Mouse (Mus musculus) adrenal gland, postnatal 10 days (tissue): Measurements from ENCODE around the gene Brinp2. TPM values are rescaled to one million over a fixed set of nuclear protein-coding genes. Genes with fewer than 3 reads are reported as not detected.
A peak's percentile ranks its signal among the peaks of the same experiment; 100 is the strongest.

Experiments
- DNase-seq: peaks from one replicate; pipeline ENCODE4 v3.0.0; 2021; ENCODE audit warnings: mixed read lengths
- total RNA-seq, 2 experiments: library from RNA; stranded (reverse); gene quantifications; 2 replicates each; pipeline ENCODE4 v1.2.3; 2021

Gene Brinp2
- total RNA-seq, 2 experiments from 2014 or later, result 1.8 to 4.1 TPM

- DNase-seq, result no peak
Measured at GRCm38 (mm10) chr1:158295270-158295669, 60.9 kb downstream of the Brinp2 start.

GRCm38 (mm10) chr1:158285198-158285597 lies 70.9 kb downstream of the Brinp2 start:
- no peak for DNase-seq

GRCm38 (mm10) chr1:158283869-158284268 lies 72.3 kb downstream of the Brinp2 start:
- no peak for DNase-seq

GRCm38 (mm10) chr1:158272058-158272457 lies 84.1 kb downstream of the Brinp2 start:
- DNase-seq, result no peak

GRCm38 (mm10) chr1:158267020-158267571 lies 89.0 kb downstream of the Brinp2 start:
- peak; percentile 78 for DNase-seq

GRCm38 (mm10) chr1:158266293-158267019 lies 89.7 kb downstream of the Brinp2 start:
- no peak for DNase-seq

- DNase-seq, result no peak
Measured at GRCm38 (mm10) chr1:158259516-158260235, 96.5 kb downstream of the Brinp2 start.

- DNase-seq, result no peak
Measured at GRCm38 (mm10) chr1:158258685-158259292, 97.3 kb downstream of the Brinp2 start.

- DNase-seq, result no peak
Measured at GRCm38 (mm10) chr1:158255912-158256680, 100.0 kb downstream of the Brinp2 start.

- DNase-seq, result peak; percentile 18
Measured at GRCm38 (mm10) chr1:158252682-158253222, 103.4 kb downstream of the Brinp2 start.

- no peak for DNase-seq
Measured at GRCm38 (mm10) chr1:158248266-158248665, 107.9 kb downstream of the Brinp2 start.

- no peak for DNase-seq
Measured at GRCm38 (mm10) chr1:158246476-158247153, 109.5 kb downstream of the Brinp2 start.

GRCm38 (mm10) chr1:158245486-158245885 lies 110.6 kb downstream of the Brinp2 start:
- DNase-seq, result no peak

- no peak for DNase-seq
Measured at GRCm38 (mm10) chr1:158244016-158244415, 112.1 kb downstream of the Brinp2 start.

- DNase-seq, result no peak
Measured at GRCm38 (mm10) chr1:158241848-158242556, 114.1 kb downstream of the Brinp2 start.

GRCm38 (mm10) chr1:158239841-158240240 lies 116.3 kb downstream of the Brinp2 start:
- no peak for DNase-seq

GRCm38 (mm10) chr1:158238722-158239121 lies 117.4 kb downstream of the Brinp2 start:
- no peak for DNase-seq

GRCm38 (mm10) chr1:158228687-158229224 lies 127.4 kb downstream of the Brinp2 start:
- DNase-seq, result no peak

GRCm38 (mm10) chr1:158227239-158227638 lies 128.9 kb downstream of the Brinp2 start:
- no peak for DNase-seq

- no peak for DNase-seq
Measured at GRCm38 (mm10) chr1:158226689-158227088, 129.4 kb downstream of the Brinp2 start.
